Mouse (Mus musculus): ENCODE data around the gene Mdfi. TPM values are rescaled to one million over a fixed set of nuclear protein-coding genes. Genes with fewer than 3 reads are reported as not detected.

Mdfi gene
- polyA plus RNA-seq (2014; fragmentation: Illumina TruSeq; extraction: RNeasy Lipid Tissue Mini Kit (QIAGEN cat#74804); ENCODE audit: low read depth, low replicate concordance): 4.4 TPM

GRCm38 (mm10) chr17:47834482-47834767 lies at the start of gene Mdfi:
TSS of gene Mdfi (minus strand) at chr17:47834691.

Other genes starting within 250 kb of the Mdfi start
- 16.3 TPM for gene Bysl, start 223.2 kb downstream of the Mdfi start, polyA plus RNA-seq (2014; fragmentation: Illumina TruSeq; extraction: RNeasy Lipid Tissue Mini Kit (QIAGEN cat#74804); ENCODE audit: low read depth, low replicate concordance)
- 19.7 TPM for gene Med20, start 223.1 kb downstream of the Mdfi start, polyA plus RNA-seq (2014; fragmentation: Illumina TruSeq; extraction: RNeasy Lipid Tissue Mini Kit (QIAGEN cat#74804); ENCODE audit: low read depth, low replicate concordance)
- 2.2 TPM for gene Gm20517, start 223.1 kb downstream of the Mdfi start, polyA plus RNA-seq (2014; fragmentation: Illumina TruSeq; extraction: RNeasy Lipid Tissue Mini Kit (QIAGEN cat#74804); ENCODE audit: low read depth, low replicate concordance)
- 2.6 TPM for gene Usp49, start 204.0 kb downstream of the Mdfi start, polyA plus RNA-seq (2014; fragmentation: Illumina TruSeq; extraction: RNeasy Lipid Tissue Mini Kit (QIAGEN cat#74804); ENCODE audit: low read depth, low replicate concordance)
- gene Tomm6, start 146.3 kb downstream of the Mdfi start, polyA plus RNA-seq (2014; fragmentation: Illumina TruSeq; extraction: RNeasy Lipid Tissue Mini Kit (QIAGEN cat#74804); ENCODE audit: low read depth, low replicate concordance): 89.7 TPM
- gene Frs3, start 145.7 kb downstream of the Mdfi start, polyA plus RNA-seq (2014; fragmentation: Illumina TruSeq; extraction: RNeasy Lipid Tissue Mini Kit (QIAGEN cat#74804); ENCODE audit: low read depth, low replicate concordance): 6.2 TPM
- gene Gm21981, start 140.2 kb downstream of the Mdfi start, polyA plus RNA-seq (2014; fragmentation: Illumina TruSeq; extraction: RNeasy Lipid Tissue Mini Kit (QIAGEN cat#74804); ENCODE audit: low read depth, low replicate concordance): 0.63 TPM
- 2.8 TPM for gene Prickle4, start 140.0 kb downstream of the Mdfi start, polyA plus RNA-seq (2014; fragmentation: Illumina TruSeq; extraction: RNeasy Lipid Tissue Mini Kit (QIAGEN cat#74804); ENCODE audit: low read depth, low replicate concordance)
- gene Pgc, start 107.8 kb downstream of the Mdfi start, polyA plus RNA-seq (2014; fragmentation: Illumina TruSeq; extraction: RNeasy Lipid Tissue Mini Kit (QIAGEN cat#74804); ENCODE audit: low read depth, low replicate concordance): not detected
- 29.8 TPM for gene Tfeb, start 97.7 kb downstream of the Mdfi start, polyA plus RNA-seq (2014; fragmentation: Illumina TruSeq; extraction: RNeasy Lipid Tissue Mini Kit (QIAGEN cat#74804); ENCODE audit: low read depth, low replicate concordance)
- 8.5 TPM for gene Foxp4, start 90.0 kb upstream of the Mdfi start, polyA plus RNA-seq (2014; fragmentation: Illumina TruSeq; extraction: RNeasy Lipid Tissue Mini Kit (QIAGEN cat#74804); ENCODE audit: low read depth, low replicate concordance)
- gene 1700122O11Rik, start 203.6 kb upstream of the Mdfi start, polyA plus RNA-seq (2014; fragmentation: Illumina TruSeq; extraction: RNeasy Lipid Tissue Mini Kit (QIAGEN cat#74804); ENCODE audit: low read depth, low replicate concordance): not detected

Data from heart, adult 10 weeks (tissue).